Mouse (Mus musculus) liver, embryonic 11.5 days (tissue): ENCODE results near the gene Sephs2. TPM values are rescaled to one million over a fixed set of nuclear protein-coding genes. Genes with fewer than 3 reads are reported as not detected.

Experiments used
- ATAC-seq: fragments of 200-750 bp; cut with Nextera tagmentation; replicated peaks from 2 replicates; pipeline ENCODE4 v1.8.0; 2017; ENCODE audit warnings: moderate number of reproducible peaks, mild to moderate bottlenecking, moderate TSS enrichment, moderate library complexity; ENCODE audit not compliant: low FRiP score
- DNase-seq: peaks from one replicate; pipeline ENCODE4 v3.0.0-alpha.2; 2017; ENCODE audit warnings: low spot score
- H3K27ac ChIP-seq: fragments of 300-500 bp; sonication (generic); 2 replicates; pipeline ENCODE4 v1.5.1; 2014; ENCODE audit warnings: mild to moderate bottlenecking, low read depth, low read length, control low read depth
- H3K27me3 ChIP-seq: fragments of 300-500 bp; sonication (generic); replicated peaks from 2 replicates; pipeline ENCODE4 v1.6.1; 2014; ENCODE audit warnings: low read length, mixed read lengths; ENCODE audit not compliant: control insufficient read depth, insufficient read depth
- H3K36me3 ChIP-seq: fragments of 300-500 bp; sonication (generic); 2 replicates; pipeline ENCODE4 v1.6.1; 2014; ENCODE audit warnings: mild to moderate bottlenecking, low read length, moderate library complexity, mixed read lengths; ENCODE audit not compliant: control insufficient read depth, insufficient read depth
- H3K4me1 ChIP-seq: fragments of 300-500 bp; sonication (generic); replicated peaks from 2 replicates; pipeline ENCODE4 v1.6.1; 2014; ENCODE audit warnings: low read length, mixed read lengths; ENCODE audit not compliant: control insufficient read depth, insufficient read depth
- H3K4me2 ChIP-seq: fragments of 300-500 bp; sonication (generic); 2 replicates; pipeline ENCODE4 v1.6.1; 2014; ENCODE audit warnings: mild to moderate bottlenecking, control low read depth, moderate library complexity
- H3K4me3 ChIP-seq: fragments of 300-500 bp; sonication (generic); 2 replicates; pipeline ENCODE4 v1.5.1; 2014; ENCODE audit warnings: low read depth, low read length, control low read depth
- H3K9ac ChIP-seq: fragments of 300-500 bp; sonication (generic); 2 replicates; pipeline ENCODE4 v1.6.1; 2014; ENCODE audit warnings: low read depth, low read length, control low read depth
- H3K9me3 ChIP-seq: fragments of 300-500 bp; sonication (generic); 2 replicates; pipeline ENCODE4 v1.6.1; 2016; ENCODE audit warnings: low read length, inconsistent platforms, mixed read lengths; ENCODE audit not compliant: control insufficient read depth
- WGBS: fragments of 180-500 bp; shearing (Covaris S2); extraction: QIAGEN DNeasy Blood & Tissue Kit; methylation state at CpG from one replicate; pipeline ENCODE4 v1.1.7; 2014; 5-methylcytosine and 5-hydroxymethylcytosine counted together
- polyA plus RNA-seq: library from polyadenylated mRNA; unstranded; fragments of >200 nt; fragmentation: Nextera tagmentation; extraction: Ambion mirVana; gene quantifications from 2 replicates; pipeline ENCODE4 v1.2.1, GENCODE M21; 2014

Gene Sephs2
- polyA plus RNA-seq, 1 experiment from 2014 or later, result 178 TPM

DNA sequence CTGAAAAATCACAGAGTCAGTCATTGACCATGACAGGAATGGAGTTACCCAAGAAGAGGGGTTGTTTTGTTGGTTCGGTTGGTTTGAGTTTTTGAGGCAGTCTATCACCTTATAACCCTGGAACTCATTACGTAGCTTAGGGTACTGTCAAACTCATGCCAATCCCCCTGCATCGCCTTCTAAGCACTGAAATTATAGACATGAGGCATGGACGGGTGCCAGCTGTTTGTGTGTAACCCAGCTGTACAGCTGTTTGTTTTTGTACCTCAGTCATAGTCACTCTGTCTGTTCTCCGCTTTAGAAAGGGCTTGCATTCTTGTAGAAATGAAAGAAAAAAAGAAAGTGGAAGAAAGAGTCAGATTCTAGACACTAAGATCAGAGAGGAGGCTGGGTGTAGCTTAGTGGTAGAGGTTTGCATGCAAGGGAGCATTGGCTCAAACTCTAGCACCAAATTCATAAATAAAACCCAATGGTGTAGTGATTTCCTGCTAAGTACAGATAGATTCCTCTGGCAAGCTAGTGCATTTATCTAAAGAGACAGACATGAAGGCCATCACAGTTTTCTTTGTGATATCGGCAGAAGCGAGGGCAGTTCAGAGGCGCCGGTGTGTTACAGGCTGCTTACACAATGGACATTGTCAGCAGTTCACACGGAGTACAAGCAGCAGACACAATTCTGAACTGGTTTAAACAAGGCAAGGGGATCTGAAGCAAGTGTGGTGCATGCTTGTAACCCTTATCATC, 11.5 kb downstream of the Sephs2 start:
- Histone ChIP-seq H3K4me3 (no peak overlapping the region), H3K9ac (no peak overlapping the region), H3K27ac (0 out of 2 replicates have a peak overlapping the region, but pooled peaks have one; percentile 14), H3K36me3 (peaks cover 4% of the 10 kb centered on the region; the same call in 1 of the 2 replicates), H3K27me3 (no peaks in the 10 kb centered on the region), H3K4me1 (peaks cover 23% of the 10 kb centered on the region), H3K4me2 (no peak overlapping the region), H3K9me3 (no peaks in the 10 kb centered on the region; the same call in 1 of the 2 replicates)
- ATAC-seq, result 0 out of 2 replicates have a peak, but pooled peaks have one; percentile 27
- 65% methylated on average over 10 of the region's 10 CpGs for WGBS
- no peak for DNase-seq

DNA sequence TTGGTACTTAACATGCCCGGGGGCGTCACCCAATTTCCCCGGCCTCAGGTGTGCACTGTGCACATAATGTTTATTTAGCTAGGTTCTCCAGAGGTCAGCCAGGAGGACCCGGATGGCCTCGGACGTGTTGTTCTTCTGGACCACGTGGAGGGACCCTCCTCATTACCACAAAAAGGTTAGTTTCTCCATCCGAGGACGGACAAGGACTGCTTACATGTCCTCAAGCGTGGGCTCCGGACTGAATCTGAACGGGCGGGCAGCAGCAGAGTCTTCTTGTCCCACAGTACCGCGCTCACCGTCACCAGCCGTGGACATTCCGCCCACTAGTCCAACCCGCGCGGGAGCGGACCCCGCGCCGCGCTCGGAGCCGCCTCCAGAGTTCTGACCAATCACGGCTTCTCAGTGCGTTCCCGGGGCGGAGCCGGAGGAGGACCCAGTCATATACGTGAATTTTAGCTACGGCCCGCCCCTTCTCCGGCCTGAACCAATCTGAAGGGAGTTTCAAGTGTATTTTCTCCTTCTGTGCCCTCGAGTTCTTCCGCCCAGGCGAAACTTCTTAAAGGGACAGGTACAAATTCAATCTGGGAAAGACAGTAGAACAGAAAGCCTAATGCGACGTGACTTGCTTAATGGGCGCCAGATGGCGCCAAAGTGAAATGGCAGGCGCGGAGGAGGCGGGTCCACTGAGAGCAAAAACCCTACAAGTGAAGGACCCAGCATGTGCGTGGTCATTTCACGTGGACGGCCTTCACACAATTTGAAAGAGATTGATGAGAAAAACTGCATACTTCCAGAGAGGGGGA, 13.3 kb downstream of the Sephs2 start, which contains the start of gene Dctpp1:
Gene Dctpp1 (minus strand): TSS at position 401 of the 803 bp plus-strand sequence.
- peak within 1 kb of the TSS; percentile 74 for H3K4me3 ChIP-seq
- peaks cover 13% of the 10 kb centered on the region for H3K36me3 ChIP-seq
- peak within 1 kb of the TSS; percentile 82 for H3K4me2 ChIP-seq
- H3K9me3 ChIP-seq, result no peaks in the 10 kb centered on the region; the same call in 1 of the 2 replicates
- H3K4me1 ChIP-seq, result peaks cover 32% of the 10 kb centered on the region
- H3K9ac ChIP-seq, result peak within 1 kb of the TSS; percentile 76
- ATAC-seq (peak; percentile 94), DNase-seq (peak; percentile 95)
- WGBS, result under 1% methylated on average over 50 of the region's 50 CpGs
- peak within 1 kb of the TSS; percentile 54; the same call in 1 of the 2 replicates for H3K27ac ChIP-seq
- H3K27me3 ChIP-seq, result no peaks in the 10 kb centered on the region

- Histone ChIP-seq H3K4me2 (peak overlapping the region; percentile 82), H3K9ac (peak overlapping the region; percentile 76), H3K27ac (no peak overlapping the region), H3K9me3 (no peaks in the 10 kb centered on the region; the same call in 1 of the 2 replicates), H3K27me3 (no peaks in the 10 kb centered on the region), H3K4me1 (peaks cover 42% of the 10 kb centered on the region), H3K36me3 (peaks cover 13% of the 10 kb centered on the region), H3K4me3 (peak overlapping the region; percentile 74)
- 68% methylated on average over 8 of the region's 8 CpGs for WGBS
- no peak for DNase-seq
- ATAC-seq, result no peak
Observed at GRCm38 (mm10) chr7:127259186-127259905, 14.5 kb downstream of the Sephs2 start.

DNA sequence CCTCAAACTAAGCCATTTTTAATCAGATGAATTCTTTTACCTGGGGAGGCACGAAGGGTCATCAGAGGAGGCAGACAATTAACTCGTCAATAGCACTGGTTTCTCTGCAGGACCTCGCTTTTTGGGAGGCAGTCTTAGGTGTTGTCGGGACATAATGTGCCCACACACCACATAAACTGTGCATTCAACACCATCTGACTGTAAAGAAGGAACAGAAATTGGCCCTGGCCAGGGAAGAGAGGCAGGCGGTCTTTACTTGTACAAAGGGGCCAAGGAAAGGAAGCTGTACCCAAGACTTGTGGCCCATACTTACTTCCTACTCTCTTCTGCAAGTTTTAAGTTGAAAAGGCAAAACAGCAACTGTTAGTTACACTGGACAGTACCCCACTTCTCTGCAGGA, 17.3 kb downstream of the Sephs2 start:
- Histone ChIP-seq H3K27me3 (no peaks in the 10 kb centered on the region), H3K36me3 (peaks cover 13% of the 10 kb centered on the region), H3K9me3 (no peaks in the 10 kb centered on the region), H3K4me3 (no peak overlapping the region), H3K9ac (no peak overlapping the region), H3K4me2 (no peak overlapping the region), H3K27ac (no peak overlapping the region), H3K4me1 (peaks cover 43% of the 10 kb centered on the region)
- WGBS, result 81% methylated on average over 5 of the region's 5 CpGs
- ATAC-seq, result no peak
- no peak for DNase-seq

DNA sequence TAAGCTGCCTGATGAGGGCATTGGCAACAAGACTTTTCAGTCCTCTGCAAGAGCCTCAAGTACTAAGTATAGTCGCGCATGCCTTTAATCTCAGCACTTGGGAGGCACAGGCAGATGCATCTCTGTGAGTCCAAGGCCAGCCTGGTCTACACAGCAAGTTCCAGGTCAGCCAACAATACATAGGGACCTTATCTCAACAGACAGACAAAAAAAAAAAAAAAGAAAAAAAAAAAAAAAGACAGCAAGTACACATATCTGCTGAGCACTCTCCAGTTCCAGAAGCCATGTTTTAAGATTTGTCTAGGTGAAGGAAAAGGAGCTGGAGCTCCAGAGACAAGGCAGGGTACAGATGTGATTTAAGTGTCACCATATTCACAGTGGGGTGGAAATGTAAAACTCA, 17.9 kb downstream of the Sephs2 start:
- H3K27me3 ChIP-seq, result no peaks in the 10 kb centered on the region
- peak overlapping the region; percentile 34; the same call in 1 of the 2 replicates for H3K27ac ChIP-seq
- no peak for ATAC-seq
- H3K4me3 ChIP-seq, result no peak overlapping the region
- WGBS, result 69% methylated on average over 2 of the region's 2 CpGs
- DNase-seq, result no peak
- H3K9me3 ChIP-seq, result no peaks in the 10 kb centered on the region
- H3K4me1 ChIP-seq, result peaks cover 37% of the 10 kb centered on the region
- H3K9ac ChIP-seq, result no peak overlapping the region
- no peak overlapping the region for H3K4me2 ChIP-seq
- peaks cover 13% of the 10 kb centered on the region for H3K36me3 ChIP-seq

GRCm38 (mm10) chr7:127255008-127255407, 18.8 kb downstream of the Sephs2 start:
- Histone ChIP-seq H3K4me1 (peaks cover 37% of the 10 kb centered on the region), H3K9me3 (no peaks in the 10 kb centered on the region), H3K9ac (peak overlapping the region; percentile 75), H3K4me2 (peak overlapping the region; percentile 87), H3K27ac (peak overlapping the region; percentile 88), H3K36me3 (peaks cover 13% of the 10 kb centered on the region), H3K4me3 (peak overlapping the region; percentile 49), H3K27me3 (no peaks in the 10 kb centered on the region)
- WGBS, result 18% methylated on average over 4 of the region's 4 CpGs
- ATAC-seq, result no peak
- DNase-seq, result no peak

- Histone ChIP-seq H3K4me3 (peak overlapping the region; percentile 49), H3K36me3 (peaks cover 13% of the 10 kb centered on the region), H3K27ac (peak overlapping the region; percentile 88), H3K27me3 (no peaks in the 10 kb centered on the region), H3K4me1 (peaks cover 32% of the 10 kb centered on the region), H3K4me2 (peak overlapping the region; percentile 87), H3K9ac (peak overlapping the region; percentile 75), H3K9me3 (no peaks in the 10 kb centered on the region)
- peak; percentile 88 for DNase-seq
- under 1% methylated on average over 131 of the region's 136 CpGs for WGBS
- ATAC-seq, result peak; percentile 89
Observed at GRCm38 (mm10) chr7:127253821-127254769, 19.8 kb downstream of the Sephs2 start.
